Mouse (Mus musculus) bone marrow, adult 2 months (tissue): ENCODE measurements around the gene Htr5a. TPM values are rescaled to one million over a fixed set of nuclear protein-coding genes. Genes with fewer than 3 reads are reported as not detected.

ENCODE experiments used
- H3K27ac ChIP-seq: fragments of 200-500 bp; 2 replicates; pipeline ENCODE4 v1.5.1; 2012; ENCODE audit warnings: low read depth, mild to moderate bottlenecking, control low read depth, inconsistent platforms, low read length; ENCODE audit not compliant: control insufficient read depth, poor library complexity, insufficient read depth
- H3K4me1 ChIP-seq: fragments of 200-500 bp; 2 replicates; pipeline ENCODE4 v1.6.1; 2011; ENCODE audit warnings: low read length; ENCODE audit not compliant: control insufficient read depth, insufficient read depth
- H3K4me3 ChIP-seq: fragments of 200-500 bp; replicated peaks from 2 replicates; pipeline ENCODE3; 2011; ENCODE audit warnings: mild to moderate bottlenecking, low read depth, low read length, control low read depth; ENCODE audit not compliant: control insufficient read depth
- CTCF ChIP-seq: fragments of 200-500 bp; IDR thresholded peaks from 2 replicates; pipeline ENCODE4 v1.5.1; 2011; ENCODE audit warnings: low read length, control low read depth; ENCODE audit not compliant: control insufficient read depth, insufficient read depth
- POLR2A ChIP-seq: fragments of 200-500 bp; IDR thresholded peaks from 2 replicates; pipeline ENCODE4 v1.6.1; 2011; ENCODE audit warnings: low read depth, mild to moderate bottlenecking, control low read depth, low read length, borderline replicate concordance; ENCODE audit not compliant: control insufficient read depth
- WGBS: fragments of 180-500 bp; shearing (Covaris S2); methylation state at CpG from one replicate; pipeline ENCODE4 v1.1.7; 2018; 5-methylcytosine and 5-hydroxymethylcytosine counted together
- polyA plus RNA-seq: library from polyadenylated mRNA; stranded (reverse); fragments of >200 nt; gene quantifications from 2 replicates; pipeline ENCODE4 v1.2.4, GENCODE M21; 2011; ENCODE audit warnings: low replicate concordance; ENCODE audit not compliant: missing spikeins, insufficient read depth, insufficient read length

Gene Htr5a
- polyA plus RNA-seq, 1 experiment = not detected

- WGBS = 49% methylated on average over 4 of the region's 4 CpGs
- TF ChIP-seq CTCF (no peak), POLR2A (no peak)
- Histone ChIP-seq H3K4me1 (no peaks in the 10 kb centered on the region), H3K4me3 (no peak overlapping the region), H3K27ac (no peak overlapping the region)
Measured at GRCm38 (mm10) chr5:27875341-27876105, 33.6 kb downstream of the Htr5a start.

- H3K4me1 ChIP-seq = no peaks in the 10 kb centered on the region
- TF ChIP-seq POLR2A = no peak
- no peak for TF ChIP-seq CTCF
- no peak overlapping the region for H3K27ac ChIP-seq
- H3K4me3 ChIP-seq = no peak overlapping the region
- WGBS = 77% methylated on average over 5 of the region's 5 CpGs
Measured at GRCm38 (mm10) chr5:27878356-27878755, 36.4 kb downstream of the Htr5a start.

GRCm38 (mm10) chr5:27879726-27880125 lies 37.8 kb downstream of the Htr5a start:
- Histone ChIP-seq H3K4me3 (no peak overlapping the region), H3K27ac (no peak overlapping the region), H3K4me1 (no peaks in the 10 kb centered on the region)
- 89% methylated on average over 3 of the region's 3 CpGs for WGBS
- TF ChIP-seq POLR2A (no peak), CTCF (no peak)

GRCm38 (mm10) chr5:27880329-27881036 lies 38.5 kb downstream of the Htr5a start:
- Histone ChIP-seq H3K4me3 (no peak overlapping the region), H3K4me1 (no peaks in the 10 kb centered on the region), H3K27ac (no peak overlapping the region)
- 53% methylated on average over 3 of the region's 3 CpGs for WGBS
- TF ChIP-seq CTCF (no peak), POLR2A (no peak)

GRCm38 (mm10) chr5:27881261-27881660 lies 39.3 kb downstream of the Htr5a start:
- Histone ChIP-seq H3K27ac (no peak overlapping the region), H3K4me3 (no peak overlapping the region), H3K4me1 (no peaks in the 10 kb centered on the region)
- 66% methylated on average over 2 of the region's 2 CpGs for WGBS
- TF ChIP-seq CTCF (no peak), POLR2A (no peak)

- Histone ChIP-seq H3K4me1 (no peaks in the 10 kb centered on the region), H3K4me3 (no peak overlapping the region), H3K27ac (no peak overlapping the region)
- TF ChIP-seq CTCF (no peak), POLR2A (no peak)
- WGBS = 86% methylated on average over 3 of the region's 3 CpGs
Measured at GRCm38 (mm10) chr5:27888080-27888479, 46.1 kb downstream of the Htr5a start.

GRCm38 (mm10) chr5:27895961-27896360 lies 54.0 kb downstream of the Htr5a start:
- TF ChIP-seq POLR2A = no peak
- no peak for TF ChIP-seq CTCF
- no peaks in the 10 kb centered on the region for H3K4me1 ChIP-seq
- no peak overlapping the region for H3K27ac ChIP-seq
- 82% methylated on average over 3 of the region's 3 CpGs for WGBS
- no peak overlapping the region for H3K4me3 ChIP-seq

- 58% methylated on average over 2 of the region's 2 CpGs for WGBS
- Histone ChIP-seq H3K4me3 (no peak overlapping the region), H3K4me1 (no peaks in the 10 kb centered on the region), H3K27ac (no peak overlapping the region)
- TF ChIP-seq CTCF = no peak
- TF ChIP-seq POLR2A = no peak
Measured at GRCm38 (mm10) chr5:27899756-27900155, 57.8 kb downstream of the Htr5a start.
